Mouse (Mus musculus): ENCODE results near the gene Zfp972. TPM values are rescaled to one million over a fixed set of nuclear protein-coding genes. Genes with fewer than 3 reads are reported as not detected.
"Not testable (repeated sequence)": the region's sequence is repeated elsewhere in the genome, so short reads cannot be mapped to it uniquely, and the experiment has no call there.

The Zfp972 gene
- total RNA-seq (2014; rRNA removed), result not detected in 2 replicates
- polyA plus RNA-seq (2015; fragmentation: Nextera tagmentation; extraction: Ambion mirVana), result 0.33 and 1.00 TPM in 2 replicates

GRCm38 (mm10) chr2:177925563-177926103 lies at the start of gene Zfp972:
Gene Zfp972 (minus strand): TSS chr2:177925613.
- not testable (repeated sequence) for H3K9me3 ChIP-seq (ENCODE audit: low read length); H3K36me3 ChIP-seq (ENCODE audit: insufficient read depth, low read length); H3K4me1 ChIP-seq (ENCODE audit: insufficient read depth, low read length); ATAC-seq (ENCODE audit: low FRiP score); H3K4me2 ChIP-seq (ENCODE audit: low read depth, low read length, poor library complexity, severe bottlenecking); H3K27ac ChIP-seq (ENCODE audit: low read depth, low read length); H3K9ac ChIP-seq (replicated peaks; ENCODE audit: low read length, poor library complexity, severe bottlenecking); H3K4me3 ChIP-seq (ENCODE audit: low read depth, low read length); H3K27me3 ChIP-seq (ENCODE audit: insufficient read depth, low read length); DNase-seq (ENCODE audit: low spot score)
- WGBS, result 68% methylated on average over 4 of the region's 5 CpGs

DNA sequence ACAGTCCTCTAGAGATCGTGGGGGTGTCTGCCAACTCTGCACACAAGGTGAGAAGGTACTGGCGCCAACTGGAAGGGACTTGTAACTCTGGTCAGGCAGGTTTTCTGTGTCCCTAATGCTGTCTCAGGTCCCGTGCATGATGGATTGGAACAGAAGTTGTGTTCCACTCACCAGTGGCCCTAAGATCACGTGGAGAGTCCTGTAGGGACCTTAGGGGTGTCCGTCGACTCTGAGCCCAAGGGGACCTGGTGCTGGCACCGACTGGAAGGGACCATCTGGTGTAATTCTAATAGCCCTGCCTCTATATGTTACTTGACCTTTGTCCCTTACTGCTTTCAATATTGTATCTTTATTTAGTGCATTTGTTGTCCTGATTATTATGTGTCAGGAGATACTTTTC lies 49.4 kb upstream of the Zfp972 start:
- not testable (repeated sequence) for H3K9ac ChIP-seq (replicated peaks; ENCODE audit: low read length, poor library complexity, severe bottlenecking); H3K4me3 ChIP-seq (ENCODE audit: low read depth, low read length); H3K4me2 ChIP-seq (ENCODE audit: low read depth, low read length, poor library complexity, severe bottlenecking); H3K27ac ChIP-seq (ENCODE audit: low read depth, low read length); ATAC-seq (ENCODE audit: low FRiP score); DNase-seq (ENCODE audit: low spot score); H3K36me3 ChIP-seq (ENCODE audit: insufficient read depth, low read length); H3K9me3 ChIP-seq (ENCODE audit: low read length); H3K4me1 ChIP-seq (ENCODE audit: insufficient read depth, low read length); H3K27me3 ChIP-seq (ENCODE audit: insufficient read depth, low read length)
- 77% methylated on average over 7 of the region's 7 CpGs for WGBS

DNA sequence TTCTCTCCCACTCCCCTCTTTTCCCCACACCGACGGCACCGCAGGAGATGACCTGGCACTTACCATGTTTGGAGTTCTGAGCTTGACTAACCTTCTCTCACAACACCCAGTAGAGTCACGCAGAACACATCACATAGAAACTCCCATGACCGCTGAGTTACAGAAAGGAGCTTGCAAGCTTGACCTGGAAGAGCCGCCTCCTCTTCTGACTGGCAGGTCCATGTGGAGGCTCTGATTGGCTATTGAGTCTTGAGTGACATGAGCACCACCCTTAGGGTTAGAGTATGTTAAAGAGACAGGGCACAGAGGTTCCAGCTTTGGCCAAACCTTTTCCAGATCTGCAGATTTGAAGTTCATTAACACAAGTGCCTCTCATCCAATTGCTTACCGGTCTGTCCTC lies 31.7 kb upstream of the Zfp972 start, which contains the start of gene Gm14326:
Gm14326 (minus strand) TSS at position 153 of the 400 bp plus-strand sequence.
- not testable (repeated sequence) for H3K4me1 ChIP-seq (ENCODE audit: insufficient read depth, low read length); H3K36me3 ChIP-seq (ENCODE audit: insufficient read depth, low read length); H3K27me3 ChIP-seq (ENCODE audit: insufficient read depth, low read length); H3K9ac ChIP-seq (replicated peaks; ENCODE audit: low read length, poor library complexity, severe bottlenecking); H3K27ac ChIP-seq (ENCODE audit: low read depth, low read length); ATAC-seq (ENCODE audit: low FRiP score); H3K9me3 ChIP-seq (ENCODE audit: low read length)
- DNase-seq (ENCODE audit: low spot score), result peak; percentile 26
- Histone ChIP-seq H3K4me2 (ENCODE audit: low read depth, low read length, poor library complexity, severe bottlenecking) (peak within 1 kb of the TSS; percentile 18; the same call in 1 of the 2 replicates), H3K4me3 (ENCODE audit: low read depth, low read length) (peak within 1 kb of the TSS; percentile 35)
- WGBS, result 0% methylated on average over 4 of the region's 7 CpGs

- DNase-seq (ENCODE audit: low spot score); H3K9me3 ChIP-seq (ENCODE audit: low read length); H3K4me2 ChIP-seq (ENCODE audit: low read depth, low read length, poor library complexity, severe bottlenecking); H3K9ac ChIP-seq (replicated peaks; ENCODE audit: low read length, poor library complexity, severe bottlenecking); H3K27me3 ChIP-seq (ENCODE audit: insufficient read depth, low read length); H3K36me3 ChIP-seq (ENCODE audit: insufficient read depth, low read length); H3K27ac ChIP-seq (ENCODE audit: low read depth, low read length); ATAC-seq (ENCODE audit: low FRiP score); H3K4me1 ChIP-seq (ENCODE audit: insufficient read depth, low read length): not testable (repeated sequence)
- under 1% methylated on average over 17 of the region's 18 CpGs for WGBS
- peak overlapping the region; percentile 35 for H3K4me3 ChIP-seq (ENCODE audit: low read depth, low read length)
Observed at GRCm38 (mm10) chr2:177956734-177957133, 31.3 kb upstream of the Zfp972 start.

GRCm38 (mm10) chr2:177903276-177903675 lies 22.1 kb downstream of the Zfp972 start:
- not testable (repeated sequence) for H3K27ac ChIP-seq (ENCODE audit: low read depth, low read length); ATAC-seq (ENCODE audit: low FRiP score); H3K4me2 ChIP-seq (ENCODE audit: low read depth, low read length, poor library complexity, severe bottlenecking); H3K36me3 ChIP-seq (ENCODE audit: insufficient read depth, low read length); H3K9me3 ChIP-seq (ENCODE audit: low read length); H3K4me3 ChIP-seq (ENCODE audit: low read depth, low read length); H3K4me1 ChIP-seq (ENCODE audit: insufficient read depth, low read length); DNase-seq (ENCODE audit: low spot score); H3K9ac ChIP-seq (replicated peaks; ENCODE audit: low read length, poor library complexity, severe bottlenecking); H3K27me3 ChIP-seq (ENCODE audit: insufficient read depth, low read length)
- WGBS, result no CpG with 5 or more reads among the region's 12 CpGs

- WGBS, result 85% methylated on average over 2 of the region's 3 CpGs
- H3K4me1 ChIP-seq (ENCODE audit: insufficient read depth, low read length); H3K4me2 ChIP-seq (ENCODE audit: low read depth, low read length, poor library complexity, severe bottlenecking); H3K27me3 ChIP-seq (ENCODE audit: insufficient read depth, low read length); H3K9me3 ChIP-seq (ENCODE audit: low read length); H3K4me3 ChIP-seq (ENCODE audit: low read depth, low read length); DNase-seq (ENCODE audit: low spot score); H3K9ac ChIP-seq (replicated peaks; ENCODE audit: low read length, poor library complexity, severe bottlenecking); H3K27ac ChIP-seq (ENCODE audit: low read depth, low read length); H3K36me3 ChIP-seq (ENCODE audit: insufficient read depth, low read length); ATAC-seq (ENCODE audit: low FRiP score): not testable (repeated sequence)
Observed at GRCm38 (mm10) chr2:177898171-177898570, 27.2 kb downstream of the Zfp972 start.

- H3K4me2 ChIP-seq (ENCODE audit: low read depth, low read length, poor library complexity, severe bottlenecking); H3K27ac ChIP-seq (ENCODE audit: low read depth, low read length); H3K36me3 ChIP-seq (ENCODE audit: insufficient read depth, low read length); H3K9me3 ChIP-seq (ENCODE audit: low read length); H3K4me1 ChIP-seq (ENCODE audit: insufficient read depth, low read length); H3K9ac ChIP-seq (replicated peaks; ENCODE audit: low read length, poor library complexity, severe bottlenecking); H3K4me3 ChIP-seq (ENCODE audit: low read depth, low read length); H3K27me3 ChIP-seq (ENCODE audit: insufficient read depth, low read length); ATAC-seq (ENCODE audit: low FRiP score); DNase-seq (ENCODE audit: low spot score): not testable (repeated sequence)
- WGBS, result 46% methylated on average over 7 of the region's 13 CpGs
Observed at GRCm38 (mm10) chr2:177897046-177897578, 28.3 kb downstream of the Zfp972 start, which contains the start of gene Gm14327. Gene Gm14327 (plus strand): TSS chr2:177897096.

DNA sequence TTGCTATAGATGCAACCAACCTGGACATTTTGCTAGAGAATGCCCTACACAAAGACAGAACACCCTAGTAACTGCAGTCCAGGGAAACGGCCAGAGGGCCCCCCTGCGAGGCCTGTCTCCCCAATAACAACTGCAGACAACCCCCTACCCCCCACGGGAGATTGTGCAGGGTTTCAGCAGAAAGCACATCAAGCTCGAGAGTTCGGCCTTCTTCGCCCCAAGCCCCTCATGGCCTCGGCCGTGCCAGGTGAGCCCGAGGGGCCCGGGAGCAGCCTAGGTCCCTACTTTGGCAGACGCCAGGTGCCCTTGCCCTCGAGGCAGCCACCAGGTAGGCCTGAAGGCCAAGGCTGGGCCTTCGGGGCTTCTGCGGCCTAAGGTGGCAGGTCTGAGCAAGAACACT lies 37.7 kb downstream of the Zfp972 start:
- H3K4me3 ChIP-seq (ENCODE audit: low read depth, low read length); H3K4me2 ChIP-seq (ENCODE audit: low read depth, low read length, poor library complexity, severe bottlenecking); H3K9ac ChIP-seq (replicated peaks; ENCODE audit: low read length, poor library complexity, severe bottlenecking); H3K4me1 ChIP-seq (ENCODE audit: insufficient read depth, low read length); H3K27me3 ChIP-seq (ENCODE audit: insufficient read depth, low read length); H3K36me3 ChIP-seq (ENCODE audit: insufficient read depth, low read length); H3K27ac ChIP-seq (ENCODE audit: low read depth, low read length); DNase-seq (ENCODE audit: low spot score); H3K9me3 ChIP-seq (ENCODE audit: low read length); ATAC-seq (ENCODE audit: low FRiP score): not testable (repeated sequence)
- 88% methylated on average over 12 of the region's 14 CpGs for WGBS

GRCm38 (mm10) chr2:177862254-177862653 lies 63.2 kb downstream of the Zfp972 start:
- WGBS, result 81% methylated on average over 2 of the region's 2 CpGs
- not testable (repeated sequence) for H3K27me3 ChIP-seq (ENCODE audit: insufficient read depth, low read length); H3K9me3 ChIP-seq (ENCODE audit: low read length); H3K27ac ChIP-seq (ENCODE audit: low read depth, low read length); H3K4me1 ChIP-seq (ENCODE audit: insufficient read depth, low read length); H3K9ac ChIP-seq (replicated peaks; ENCODE audit: low read length, poor library complexity, severe bottlenecking); H3K4me2 ChIP-seq (ENCODE audit: low read depth, low read length, poor library complexity, severe bottlenecking); H3K4me3 ChIP-seq (ENCODE audit: low read depth, low read length); ATAC-seq (ENCODE audit: low FRiP score); DNase-seq (ENCODE audit: low spot score); H3K36me3 ChIP-seq (ENCODE audit: insufficient read depth, low read length)

Measured in midbrain, postnatal 0 days (tissue).